Mouse (Mus musculus): ENCODE measurements around the gene Lancl2. TPM values are rescaled to one million over a fixed set of nuclear protein-coding genes. Genes with fewer than 3 reads are reported as not detected.

Lancl2 gene
- total RNA-seq (2021), result 100 to 1,000 TPM; 157 to 161 TPM
- long read RNA-seq, experiment 1, transcript Lancl2-201 (9 exons, 2,509 nt), result major isoform, 145 of 165 reads
- long read RNA-seq, experiment 1, partial matches to known transcripts, result 5 of 165 reads
- long read RNA-seq, experiment 1, other reads (novel, unspliced or antisense), result 15 of 165 reads
- long read RNA-seq, experiment 2, transcript Lancl2-201 (9 exons, 2,509 nt), result major isoform, 127 of 148 reads
- long read RNA-seq, experiment 2, partial matches to known transcripts, result 14 of 148 reads
- long read RNA-seq, experiment 2, other reads (novel, unspliced or antisense), result 7 of 148 reads

DNA sequence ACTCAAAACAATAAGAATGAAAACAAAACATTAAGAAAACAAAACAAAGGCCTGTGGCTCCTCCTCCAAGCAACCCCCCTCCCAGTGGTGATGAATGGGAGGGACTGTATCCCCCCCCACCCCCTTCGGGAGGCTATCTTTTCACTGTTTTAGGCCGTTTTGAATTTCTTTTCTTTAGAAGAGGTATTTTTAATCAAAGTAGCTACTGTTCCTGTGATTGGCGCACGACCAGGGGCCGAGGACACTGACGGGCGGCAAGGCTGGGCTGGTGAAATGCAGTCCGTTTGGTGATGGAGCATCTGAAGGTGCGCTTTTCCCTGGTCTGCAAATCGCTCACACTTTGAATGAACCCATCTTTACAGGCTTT is at the start of gene Lancl2:
Gene Lancl2, plus strand, starts transcription at position 165 of the 367 bp plus-strand sequence.
- DNase-seq (ENCODE audit: low spot score in 2 of 2), result peak; percentile 39 to 43
- intact Hi-C loops (cut with DNase I), result loop anchor here (5.0 to 10.0 kb wide), 2 partner anchors 95 to 122 kb away; partner anchors contain the start of gene Vopp1

GRCm38 (mm10) chr6:57661295-57661694 is 41.0 kb upstream of the Lancl2 start:
- DNase-seq (ENCODE audit: low spot score in 2 of 2), result no peak
- intact Hi-C loops (cut with DNase I), result no loop called here

GRCm38 (mm10) chr6:57684156-57684555 is 18.2 kb upstream of the Lancl2 start:
- intact Hi-C loops (cut with DNase I), result no loop called here

GRCm38 (mm10) chr6:57691467-57692261 is 10.7 kb upstream of the Lancl2 start, which contains the start of gene Pyurf:
Gene Pyurf, minus strand, starts transcription at chr6:57692078.
- intact Hi-C loops (cut with DNase I), result no loop called here
- DNase-seq (ENCODE audit: low spot score in 2 of 2), result peak; percentile 81 to 85

More at GRCm38 (mm10) chr6:57684156-57684555, 18.2 kb upstream of the Lancl2 start:
- DNase-seq (ENCODE audit: low spot score in 2 of 2), result peak in 1 of 2 experiments; percentile 28

DNA sequence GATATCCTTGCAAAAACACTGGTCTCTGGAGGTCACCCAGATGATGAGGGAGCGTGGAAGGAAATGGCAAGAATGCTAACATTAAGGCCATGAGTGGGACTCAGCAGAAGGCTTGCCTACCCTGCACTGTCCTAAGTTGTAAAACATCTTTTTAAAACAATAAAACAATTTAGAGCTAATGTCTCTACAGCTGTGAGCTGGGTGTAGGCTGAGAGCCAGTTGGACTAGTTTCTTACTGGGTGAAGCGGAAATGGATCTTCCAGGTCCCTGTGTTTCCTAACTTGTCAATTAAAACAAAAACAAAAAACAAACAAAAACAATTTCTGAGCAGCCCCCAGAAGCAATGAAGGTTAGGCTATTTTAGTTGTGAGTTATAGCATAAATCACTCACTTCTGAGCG is 9.2 kb upstream of the Lancl2 start:
- intact Hi-C loops (cut with DNase I), result no loop called here
- no peak for DNase-seq (ENCODE audit: low spot score in 2 of 2)

DNA sequence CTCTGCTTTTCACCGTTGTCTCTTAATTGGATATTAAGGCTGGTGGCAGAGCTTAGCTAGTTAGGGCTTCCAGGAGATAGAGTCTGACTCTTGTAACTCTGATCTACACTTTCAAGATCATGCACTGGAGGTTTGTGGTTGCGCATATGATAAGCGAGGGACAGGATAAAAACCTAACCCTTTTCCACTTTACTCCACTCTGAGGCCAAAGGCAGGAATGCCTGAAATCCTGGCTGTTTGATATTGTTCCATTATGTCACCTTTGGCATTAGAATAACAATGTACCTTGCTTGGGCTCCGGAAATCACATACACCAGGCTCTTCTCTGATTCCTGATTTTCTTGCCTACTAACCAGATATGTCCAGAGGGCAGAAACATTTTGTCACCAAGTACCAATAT is 654 bp upstream of the Lancl2 start:
- intact Hi-C loops (cut with DNase I), result loop anchor here (5.0 to 10.0 kb wide), 2 partner anchors 94 to 123 kb away; partner anchors contain the start of gene Vopp1

GRCm38 (mm10) chr6:57702743-57703499 is 581 bp downstream of the Lancl2 start:
- intact Hi-C loops (cut with DNase I), result loop anchor here (5.0 to 10.0 kb wide), 2 partner anchors 96 to 122 kb away; partner anchors contain the start of gene Vopp1
- DNase-seq (ENCODE audit: low spot score in 2 of 2), result peak; percentile 93 to 96

More for the DNA sequence above, 654 bp upstream of the Lancl2 start:
- no peak for DNase-seq (ENCODE audit: low spot score in 2 of 2)

DNA sequence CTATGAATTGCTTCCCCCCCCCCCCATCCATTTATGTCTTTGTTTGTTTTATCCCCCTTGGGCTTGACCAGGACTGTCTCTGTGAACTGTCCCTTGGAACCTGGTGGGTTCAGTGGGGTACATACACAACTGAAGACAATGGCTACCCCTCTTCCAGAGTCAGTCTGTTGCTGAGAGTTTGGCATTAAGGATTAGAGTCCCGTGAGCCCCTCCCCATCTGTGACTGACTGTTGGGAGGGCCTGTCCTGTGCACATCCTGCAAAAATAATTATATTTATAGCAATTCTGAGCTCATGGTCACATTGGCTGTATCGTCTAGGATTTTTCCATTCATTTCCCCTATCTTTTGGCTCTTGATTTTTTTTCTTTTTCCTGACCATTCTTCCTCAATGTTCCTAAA is 1.4 kb downstream of the Lancl2 start:
- DNase-seq (ENCODE audit: low spot score in 2 of 2), result peak; percentile 18 to 25
- intact Hi-C loops (cut with DNase I), result loop anchor here (5.0 to 10.0 kb wide), 2 partner anchors 96 to 121 kb away; partner anchors contain the start of gene Vopp1

DNA sequence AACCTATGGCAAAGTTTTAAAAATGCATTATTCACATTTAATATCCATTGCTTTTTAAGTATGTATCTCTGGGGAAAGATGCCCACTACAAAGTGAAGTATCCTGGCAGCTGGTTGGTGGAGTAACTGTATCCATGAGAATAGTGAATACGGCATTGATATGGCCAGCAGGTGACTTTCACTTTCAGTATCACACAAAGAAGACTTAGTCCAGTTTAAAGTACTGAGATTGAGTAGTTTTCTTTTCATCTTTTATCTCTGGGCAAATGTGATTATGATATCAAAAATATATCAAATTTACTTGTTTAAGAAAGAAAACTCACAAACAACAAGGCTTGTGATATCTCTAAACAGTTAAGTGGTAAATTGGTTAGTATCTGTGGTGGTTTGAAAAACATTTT is 4.4 kb downstream of the Lancl2 start:
- intact Hi-C loops (cut with DNase I), result loop anchor here (10.0 kb wide), 1 partner anchor 118 kb away; the partner anchor contains the start of gene Vopp1
- no peak for DNase-seq (ENCODE audit: low spot score in 2 of 2)

DNA sequence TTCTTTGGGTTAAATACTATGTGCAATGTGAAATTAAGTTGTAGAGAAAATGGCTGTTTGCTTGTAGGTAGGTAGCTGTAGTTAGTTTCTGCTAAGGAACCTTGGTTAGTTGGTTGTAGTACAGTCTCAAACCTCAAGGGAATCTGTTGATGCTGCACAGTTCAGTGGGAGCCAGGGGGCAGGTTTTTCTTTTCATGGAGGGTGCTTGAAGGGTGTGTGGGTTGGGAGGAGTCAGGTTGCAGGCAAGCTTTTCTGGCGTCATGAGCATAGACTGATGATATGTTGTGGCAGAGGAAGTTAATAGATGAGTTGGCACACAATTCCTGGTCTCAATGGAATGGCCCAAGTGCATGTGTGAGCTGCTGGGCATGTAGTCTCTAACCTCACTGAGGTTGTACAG is 9.4 kb downstream of the Lancl2 start:
- DNase-seq (ENCODE audit: low spot score in 2 of 2), result no peak
- intact Hi-C loops (cut with DNase I), result no loop called here

DNA sequence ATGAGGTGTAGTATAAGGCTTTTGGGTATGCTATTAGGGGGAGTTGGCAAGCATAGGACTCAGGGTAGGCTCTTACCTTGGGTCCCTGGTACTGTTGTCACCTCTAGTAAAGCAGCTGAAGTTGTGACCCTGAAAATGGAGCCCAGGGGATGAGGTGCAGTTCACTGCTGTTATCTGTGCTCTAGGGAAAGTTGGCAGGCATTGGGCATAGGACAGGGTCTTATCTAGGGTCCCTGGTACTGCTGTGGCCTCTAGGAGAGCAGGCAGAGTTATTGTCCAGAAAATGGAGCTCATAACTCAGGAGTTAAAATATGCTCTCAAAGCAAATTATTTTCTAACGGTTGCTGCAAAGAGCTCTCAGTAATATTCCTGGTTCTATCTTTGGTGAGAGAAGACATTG is 19.0 kb downstream of the Lancl2 start:
- no peak for DNase-seq (ENCODE audit: low spot score in 2 of 2)
- intact Hi-C loops (cut with DNase I), result no loop called here

DNA sequence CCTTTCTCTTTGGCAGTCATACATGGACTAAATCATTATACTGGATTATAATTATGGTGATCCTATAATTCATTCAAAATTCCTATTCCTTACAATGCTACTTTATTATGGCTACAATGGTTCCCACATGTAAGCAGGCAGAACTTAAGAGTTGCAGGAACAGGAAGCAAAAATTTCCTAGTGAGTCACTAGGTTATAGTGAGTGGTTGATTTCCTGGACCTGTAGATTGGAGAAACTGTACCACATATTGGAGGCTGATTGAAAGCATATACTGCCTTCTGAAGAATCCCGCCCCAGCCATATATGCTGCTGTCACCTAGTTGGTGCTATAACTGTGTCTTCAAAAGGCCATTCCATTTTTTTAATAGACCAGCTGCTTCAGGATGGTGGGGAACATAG is 40.4 kb downstream of the Lancl2 start:
- intact Hi-C loops (cut with DNase I), result loop anchor here (5.0 kb wide), 1 partner anchor 115 kb away; no protein-coding TSS in a partner anchor
- DNase-seq (ENCODE audit: low spot score in 2 of 2), result no peak

DNA sequence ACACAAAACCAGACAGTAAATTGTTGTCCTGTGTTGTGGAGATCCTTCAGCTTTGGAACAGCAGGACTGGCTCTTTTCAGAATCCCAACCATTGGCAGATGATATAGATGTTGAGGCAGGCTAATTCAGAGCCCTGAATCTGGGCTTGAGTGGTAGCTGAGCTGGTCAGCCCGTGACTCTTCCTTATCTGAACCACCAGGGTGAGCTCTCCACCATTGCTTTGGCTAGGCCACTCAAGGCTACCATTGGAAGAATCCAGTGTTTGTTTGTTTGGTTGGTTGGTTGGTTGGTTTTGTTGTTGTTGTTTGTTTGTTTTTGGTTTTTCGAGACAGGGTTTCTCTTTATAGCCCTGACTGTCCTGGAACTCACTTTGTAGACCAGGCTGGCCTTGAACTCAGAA is 41.0 kb downstream of the Lancl2 start:
- DNase-seq (ENCODE audit: low spot score in 2 of 2), result no peak
- intact Hi-C loops (cut with DNase I), result loop anchor here (5.0 kb wide), 1 partner anchor 114 kb away; no protein-coding TSS in a partner anchor

GRCm38 (mm10) chr6:57744123-57744522 is 41.8 kb downstream of the Lancl2 start:
- DNase-seq (ENCODE audit: low spot score in 2 of 2), result no peak
- intact Hi-C loops (cut with DNase I), result loop anchor here (5.0 kb wide), 1 partner anchor 113 kb away; no protein-coding TSS in a partner anchor

DNA sequence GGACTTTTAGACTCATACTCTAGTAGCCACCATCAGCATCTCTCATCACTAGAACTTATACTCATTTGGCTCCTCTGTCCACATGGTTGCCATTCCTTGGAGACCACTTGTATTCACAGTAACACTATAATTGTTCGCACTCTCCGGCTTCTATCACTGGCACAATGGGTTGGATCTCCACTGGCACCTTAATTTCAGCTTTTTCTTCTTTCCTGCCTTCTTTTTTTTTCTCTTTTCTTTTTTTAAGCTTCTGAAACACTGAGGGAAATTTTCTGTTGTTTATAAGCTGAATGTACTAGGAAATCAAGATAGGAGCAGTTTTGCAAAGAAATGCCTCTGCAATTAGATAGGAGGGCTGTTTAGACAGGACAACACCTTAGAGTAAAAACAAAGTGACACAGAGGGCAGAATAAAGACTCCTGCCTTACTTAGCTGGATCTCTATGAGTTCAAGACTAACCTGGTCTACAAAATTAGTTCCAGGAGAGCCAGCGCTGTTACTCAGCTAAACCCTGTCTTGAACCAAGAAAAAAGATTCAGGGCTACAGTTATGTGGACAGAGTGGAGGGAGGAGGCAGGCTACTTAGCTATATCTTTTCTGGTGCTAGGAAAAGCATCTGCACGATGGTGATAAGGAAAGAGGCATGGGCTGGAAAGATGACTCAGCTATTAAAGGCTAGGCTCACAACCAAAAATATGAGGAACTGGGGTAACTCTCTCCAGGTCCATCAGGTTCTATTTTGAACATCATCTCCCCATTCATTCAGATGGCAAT is 42.8 kb downstream of the Lancl2 start:
- no peak for DNase-seq (ENCODE audit: low spot score in 2 of 2)
- intact Hi-C loops (cut with DNase I), result loop anchor here (5.0 kb wide), 1 partner anchor 112 kb away; no protein-coding TSS in a partner anchor

DNA sequence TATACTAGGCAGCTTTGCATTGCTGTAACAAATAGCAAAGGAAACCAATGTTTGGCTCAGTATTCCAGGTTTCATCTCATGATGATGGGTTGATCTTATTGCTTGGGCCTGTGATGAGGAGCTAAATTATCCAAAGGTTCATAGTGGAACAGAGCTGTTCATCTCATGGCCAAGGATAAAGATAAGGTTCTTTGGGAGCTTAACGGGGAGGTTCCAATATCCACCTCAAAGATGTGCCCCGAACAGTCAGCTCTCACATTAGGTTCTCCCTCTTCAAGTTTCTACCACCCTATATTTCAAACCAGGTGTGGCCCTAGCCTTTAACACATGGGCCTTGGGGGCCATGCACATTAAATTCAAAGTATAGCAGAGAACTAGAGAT is 43.4 kb downstream of the Lancl2 start:
- intact Hi-C loops (cut with DNase I), result no loop called here

GRCm38 (mm10) chr6:57753962-57754759 is 51.8 kb downstream of the Lancl2 start:
- intact Hi-C loops (cut with DNase I), result no loop called here
- DNase-seq (ENCODE audit: low spot score in 2 of 2), result no peak

More for the DNA sequence above, 43.4 kb downstream of the Lancl2 start:
- no peak for DNase-seq (ENCODE audit: low spot score in 2 of 2)

GRCm38 (mm10) chr6:57763054-57763453 is 60.7 kb downstream of the Lancl2 start:
- DNase-seq (ENCODE audit: low spot score in 2 of 2), result no peak
- intact Hi-C loops (cut with DNase I), result no loop called here

All from left cerebral cortex, postnatal 14 days (tissue).